Mouse (Mus musculus) kidney, adult 10 weeks (tissue): ENCODE data around the gene Sgsh. TPM values are rescaled to one million over a fixed set of nuclear protein-coding genes. Genes with fewer than 3 reads are reported as not detected.

ENCODE experiments used
- polyA plus RNA-seq: library from polyadenylated mRNA; stranded (reverse); fragments of 350-450 nt; fragmentation: Illumina TruSeq; extraction: RNeasy Lipid Tissue Mini Kit (QIAGEN cat#74804); gene quantifications from one replicate; pipeline ENCODE4 v1.2.3, GENCODE M21; 2014; ENCODE audit warnings: low read depth, low replicate concordance

Sgsh gene
- 1.5 TPM for polyA plus RNA-seq

DNA sequence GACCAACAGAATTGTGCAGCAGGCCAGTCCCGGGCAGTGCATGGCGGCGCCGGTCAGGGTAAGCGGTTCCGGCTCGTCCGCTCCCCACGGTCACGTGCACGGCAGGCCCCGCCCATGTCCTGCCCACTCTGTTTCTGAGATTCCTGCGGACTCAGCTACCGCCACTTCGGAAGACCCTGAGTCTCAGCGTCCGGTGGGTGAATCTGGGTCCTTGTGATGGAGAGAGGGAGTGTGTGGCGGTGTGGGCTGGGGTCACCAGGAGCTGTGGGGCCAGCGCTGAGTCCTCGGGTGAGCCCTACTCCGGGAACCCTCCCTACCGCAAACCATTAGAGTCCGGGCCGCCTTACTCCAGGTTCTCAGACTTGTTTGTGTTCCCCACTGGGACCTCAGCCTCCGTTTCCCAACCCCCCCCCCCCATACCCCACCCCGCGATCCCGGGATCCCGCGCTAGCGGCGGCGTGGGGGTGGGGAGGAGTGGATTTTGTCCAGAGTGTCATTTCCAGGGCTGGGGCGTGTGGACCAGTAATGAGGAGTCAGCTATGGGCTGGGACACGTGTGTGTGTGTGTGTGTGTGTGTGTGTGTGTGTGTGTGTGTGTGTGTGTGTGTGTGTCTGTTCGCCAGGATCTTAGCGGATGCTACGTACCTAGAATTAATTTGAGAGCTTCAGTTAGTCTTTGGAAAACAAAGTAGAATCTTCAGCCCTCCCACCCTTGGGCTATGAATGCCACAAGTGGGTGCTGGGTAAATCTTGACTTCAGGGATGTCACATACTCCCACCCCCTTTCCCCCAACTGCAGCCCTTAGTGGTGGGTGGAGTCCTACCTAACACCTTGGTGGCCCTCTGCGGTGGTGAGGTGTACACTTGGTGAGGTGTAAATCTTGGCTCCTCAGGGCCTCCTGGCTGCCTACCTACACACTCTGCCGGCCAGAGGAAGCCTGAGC is at the start of gene Sgsh, which contains the start of gene Slc26a11:
Sgsh (minus strand) TSS at position 94 of the 943 bp plus-strand sequence.
Slc26a11 (plus strand) TSS at position 115 of the 943 bp plus-strand sequence.

DNA sequence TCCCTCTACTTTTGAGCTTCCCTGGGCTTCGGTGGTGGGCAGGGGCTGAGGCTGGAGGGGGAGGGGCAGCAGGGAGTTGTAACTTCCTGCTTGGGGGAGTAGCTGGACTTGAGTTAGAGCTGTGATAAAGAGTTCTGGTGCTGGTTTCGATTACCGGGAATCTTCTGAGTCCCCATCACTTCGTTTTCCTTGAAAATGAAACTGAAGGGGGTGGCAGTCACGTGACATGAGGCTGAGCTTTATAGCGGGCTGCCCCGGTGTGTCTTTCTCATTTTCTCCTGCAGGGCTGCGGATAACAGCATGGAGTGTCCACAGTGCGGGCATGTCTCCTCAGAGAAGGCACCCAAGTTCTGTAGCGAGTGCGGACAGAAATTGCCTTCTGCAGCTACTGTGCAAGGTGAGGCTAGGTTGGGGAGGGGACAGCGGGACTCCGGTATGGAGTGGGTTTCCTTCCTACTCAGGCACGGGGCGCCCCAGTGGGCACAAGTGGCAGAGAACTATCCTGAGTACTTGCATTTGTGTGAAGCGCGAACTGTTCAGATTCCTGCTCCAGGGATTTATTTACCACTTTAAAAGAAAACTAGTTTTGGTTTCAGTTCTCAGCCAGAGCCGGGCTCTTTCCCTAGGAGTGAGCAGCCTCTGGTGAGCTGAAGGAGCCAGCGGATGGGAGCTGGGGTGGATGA is 37.6 kb upstream of the Sgsh start, which contains the start of gene Rnf213:
Rnf213 (plus strand) TSS at position 301 of the 683 bp plus-strand sequence.

DNA sequence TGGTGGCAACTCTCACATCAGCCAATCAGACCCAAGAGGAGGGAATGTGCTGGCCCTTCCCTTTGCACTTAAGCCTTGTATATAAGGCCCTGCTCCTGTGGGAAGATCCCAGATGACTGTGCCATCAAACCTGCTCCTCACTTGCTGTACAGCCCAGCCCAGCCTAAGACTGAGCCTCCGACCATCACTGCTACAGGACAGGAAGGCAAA is 47.8 kb downstream of the Sgsh start, which contains the start of gene Card14:
Card14 (plus strand) TSS at position 111 of the 210 bp plus-strand sequence.

DNA sequence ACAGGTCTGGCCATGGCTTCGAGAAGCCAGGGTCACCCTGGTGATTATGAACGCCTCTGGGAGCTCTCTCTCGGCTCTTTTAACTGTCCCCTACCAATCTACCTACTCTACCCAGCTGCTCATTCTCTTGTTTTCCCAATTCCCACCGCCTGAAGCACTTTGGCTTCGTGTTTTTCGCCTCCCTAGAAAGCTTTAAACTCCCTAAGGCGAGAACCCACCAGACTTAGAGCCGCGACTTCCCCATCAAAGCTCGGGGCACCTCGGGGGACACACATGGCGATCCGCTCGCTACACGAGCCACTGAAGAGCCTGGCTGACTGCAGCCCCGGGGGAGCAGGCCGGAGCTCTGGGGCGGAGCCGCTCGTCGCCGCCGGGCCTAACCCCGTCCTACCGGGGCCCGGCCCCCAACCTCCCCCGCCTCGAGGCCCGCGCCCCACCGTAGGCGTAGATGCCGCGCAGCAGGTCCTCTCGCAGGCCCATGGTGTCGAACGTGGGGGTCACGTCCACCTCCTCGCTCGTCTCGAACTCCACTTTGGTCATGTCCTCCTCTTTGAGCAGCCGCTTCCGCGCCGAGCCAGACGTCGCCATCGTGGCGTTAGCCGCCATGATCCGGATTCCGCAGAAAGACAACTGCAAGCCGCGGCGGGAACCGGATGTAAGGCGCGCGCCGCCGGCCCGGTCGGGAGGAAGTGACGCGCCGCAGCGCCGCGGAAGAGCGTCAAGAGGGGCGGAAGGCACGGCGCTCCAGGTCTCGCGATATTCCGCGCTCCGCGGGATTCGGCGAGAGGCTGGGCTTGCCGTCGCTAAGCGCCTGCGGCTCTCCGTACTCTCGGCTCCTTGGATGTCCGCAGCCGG is 55.7 kb downstream of the Sgsh start, which contains the start of gene Eif4a3:
Eif4a3 (minus strand) TSS at position 699 of the 855 bp plus-strand sequence.

Other genes starting within 250 kb of the Sgsh start
- 6.4 TPM for gene Tbc1d16, start 127.0 kb downstream of the Sgsh start, polyA plus RNA-seq
- gene Ccdc40, start 127.0 kb downstream of the Sgsh start, polyA plus RNA-seq, result not detected
- 0.24 TPM for gene Gaa, start 87.6 kb downstream of the Sgsh start, polyA plus RNA-seq
- gene Eif4a3, start 55.4 kb downstream of the Sgsh start, polyA plus RNA-seq, result 49.1 TPM
- gene Card14, start 47.8 kb downstream of the Sgsh start, polyA plus RNA-seq, result not detected
- 2.0 TPM for gene Slc26a11, start within 50 bp of the Sgsh start, polyA plus RNA-seq
- 18.4 TPM for gene Rnf213, start 37.6 kb upstream of the Sgsh start, polyA plus RNA-seq
- 0.28 TPM for gene Endov, start 135.8 kb upstream of the Sgsh start, polyA plus RNA-seq
- gene Nptx1, start 192.2 kb upstream of the Sgsh start, polyA plus RNA-seq, result not detected
- 1.4 TPM for gene Rptor, start 247.4 kb upstream of the Sgsh start, polyA plus RNA-seq